Mouse (Mus musculus): ENCODE data around the gene Crybb2. TPM values are rescaled to one million over a fixed set of nuclear protein-coding genes. Genes with fewer than 3 reads are reported as not detected.

Gene Crybb2
- polyA plus RNA-seq (2017; shearing (Covaris generic)): under 1 TPM in 1 of 2 experiments, not detected in 1; 0.67 TPM

DNA sequence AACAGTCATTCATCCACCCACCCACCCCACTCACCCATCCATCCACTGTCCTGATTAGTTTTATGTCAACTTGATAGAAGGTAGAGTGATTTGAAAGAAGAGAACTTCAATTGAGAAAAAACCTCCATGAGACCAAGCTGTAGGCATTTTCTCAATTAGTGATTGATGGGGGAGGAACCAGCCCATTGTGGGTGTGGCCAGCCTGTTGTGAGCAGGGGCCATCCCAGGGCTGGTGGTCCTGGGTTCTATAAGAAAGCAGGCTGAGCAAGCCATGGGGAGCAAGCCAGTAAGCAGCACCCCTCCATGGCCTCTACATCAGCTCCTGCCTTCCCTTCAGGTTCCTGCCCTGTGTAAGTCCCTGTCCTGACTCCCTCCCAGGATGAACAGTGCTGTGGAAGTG lies at the start of gene Crybb2:
Crybb2 (minus strand) TSS at position 101 of the 400 bp plus-strand sequence.

GRCm38 (mm10) chr5:113081439-113081838 lies 11.5 kb upstream of the Crybb2 start, which contains the start of gene Crybb3:
TSS of gene Crybb3 (minus strand) at chr5:113081584.

GRCm38 (mm10) chr5:113015236-113016061 lies 54.5 kb downstream of the Crybb2 start, which contains the start of gene Grk3:
TSS of gene Grk3 (minus strand) at chr5:113015791.

Other genes starting within 250 kb of the Crybb2 start
- gene Myo18b, start 173.8 kb downstream of the Crybb2 start, polyA plus RNA-seq (2017; shearing (Covaris generic)): under 1 TPM; 0.17 to 0.67 TPM
- gene Grk3, start 54.3 kb downstream of the Crybb2 start, polyA plus RNA-seq (2017; shearing (Covaris generic)): 1 to 10 TPM in 1 of 2 experiments, under 1 TPM in 1; 0.43 to 4.0 TPM
- gene Crybb3, start 11.5 kb upstream of the Crybb2 start, polyA plus RNA-seq (2017; shearing (Covaris generic)): 1 to 10 TPM in 1 of 2 experiments, not detected in 1; 3.1 TPM
- gene 2900026A02Rik, start 151.1 kb upstream of the Crybb2 start, polyA plus RNA-seq (2017; shearing (Covaris generic)): 1 to 10 TPM; 3.0 to 4.4 TPM
- gene Tmem211, start 156.8 kb upstream of the Crybb2 start, polyA plus RNA-seq (2017; shearing (Covaris generic)): under 1 TPM; 0.14 to 0.21 TPM
- 1 to 10 TPM in 1 of 2 experiments, under 1 TPM in 1; 0.29 to 1.9 TPM for gene Sgsm1, start 240.7 kb upstream of the Crybb2 start, polyA plus RNA-seq (2017; shearing (Covaris generic))